ENCODE assay signal across 8 mouse cellular contexts in the genomic region with DNA sequence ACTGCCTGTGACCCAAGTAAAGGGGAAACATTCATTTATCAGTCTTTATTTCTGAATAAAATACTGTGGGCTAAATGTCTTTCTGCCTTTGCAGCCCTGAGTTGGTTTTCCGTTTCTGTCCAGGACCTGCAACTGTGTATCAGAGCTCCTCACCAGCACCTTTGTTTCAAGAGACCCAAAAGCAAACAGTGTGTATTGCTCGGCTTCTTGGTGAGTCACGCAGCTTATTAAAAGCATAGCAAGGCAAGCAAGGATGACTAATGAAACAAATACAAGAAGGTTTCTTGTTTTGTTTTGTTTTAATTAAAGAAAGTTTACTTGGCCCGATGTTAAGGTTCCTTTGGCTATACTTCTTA. TPM values are rescaled to one million over a fixed set of nuclear protein-coding genes. Genes with fewer than 3 reads are reported as not detected.
DNase-seq lines count a peak whose midpoint lies in the region; ATAC-seq and TF ChIP-seq lines count a peak whose summit lies in the region.

Gene Rcbtb2 (plus strand): TSS at position 115 of the 356 bp plus-strand sequence.

- no peak for TF ChIP-seq POLR2A in spleen, adult 2 months (IDR thresholded peaks at IDR 0.05; ENCODE audit: low read depth, low read length)

- H3K9ac ChIP-seq in embryonic facial prominence, embryonic 13.5 days = no peak within 1 kb of the TSS
- no peak within 1 kb of the TSS for H3K9ac ChIP-seq in heart, embryonic 16.5 days (ENCODE audit: low read length)
- H3K9ac ChIP-seq in neural tube, embryonic 12.5 days = no peak within 1 kb of the TSS

- no peak within 1 kb of the TSS for H3K4me2 ChIP-seq in embryonic facial prominence, embryonic 13.5 days
- H3K4me2 ChIP-seq in heart, embryonic 16.5 days (ENCODE audit: low read depth, low read length) = no peak within 1 kb of the TSS
- no peak within 1 kb of the TSS for H3K4me2 ChIP-seq in neural tube, embryonic 12.5 days (replicated peaks)

- H3K4me1 ChIP-seq in spleen, adult 2 months (ENCODE audit: control insufficient read depth, insufficient read depth, insufficient read length) = peaks cover 33% of the 10 kb centered on the region; the same call in 1 of the 2 replicates
- peaks cover 20% of the 10 kb centered on the region for H3K4me1 ChIP-seq in embryonic facial prominence, embryonic 13.5 days
- H3K4me1 ChIP-seq in heart, embryonic 16.5 days (ENCODE audit: control insufficient read depth, insufficient read depth, low read length) = peaks cover 2% of the 10 kb centered on the region; the same call in 1 of the 2 replicates
- H3K4me1 ChIP-seq in neural tube, embryonic 12.5 days = no peaks in the 10 kb centered on the region; the same call in 1 of the 2 replicates

- WGBS in spleen, adult 2 months = 13% methylated on average over 4 of the region's 4 CpGs
- 36% methylated on average over 4 of the region's 4 CpGs for WGBS in embryonic facial prominence, embryonic 13.5 days
- 54% methylated on average over 4 of the region's 4 CpGs for WGBS in heart, embryonic 16.5 days
- 75% methylated on average over 4 of the region's 4 CpGs for WGBS in neural tube, embryonic 12.5 days

- no peak for TF ChIP-seq CTCF in spleen, adult 2 months (IDR thresholded peaks at IDR 0.05; ENCODE audit: extremely low read depth, insufficient read depth, insufficient read length, insufficient replicate concordance)

- no peaks in the 10 kb centered on the region for H3K36me3 ChIP-seq in spleen, adult 2 months (ENCODE audit: control insufficient read depth, insufficient read depth, low read length)
- H3K36me3 ChIP-seq in embryonic facial prominence, embryonic 13.5 days = no peaks in the 10 kb centered on the region
- no peaks in the 10 kb centered on the region for H3K36me3 ChIP-seq in heart, embryonic 16.5 days (ENCODE audit: control insufficient read depth, insufficient read depth)
- no peaks in the 10 kb centered on the region for H3K36me3 ChIP-seq in neural tube, embryonic 12.5 days

- no peaks in the 10 kb centered on the region for H3K27me3 ChIP-seq in spleen, adult 2 months (ENCODE audit: control insufficient read depth, insufficient read depth, low read length)
- H3K27me3 ChIP-seq in embryonic facial prominence, embryonic 13.5 days = no peaks in the 10 kb centered on the region
- H3K27me3 ChIP-seq in heart, embryonic 16.5 days (ENCODE audit: control insufficient read depth, insufficient read depth, low read length) = no peaks in the 10 kb centered on the region
- no peaks in the 10 kb centered on the region for H3K27me3 ChIP-seq in neural tube, embryonic 12.5 days (replicated peaks)

- no peak within 1 kb of the TSS for H3K4me3 ChIP-seq in spleen, adult 2 months (ENCODE audit: extremely low read depth, insufficient read depth, insufficient read length)
- no peak within 1 kb of the TSS for H3K4me3 ChIP-seq in embryonic facial prominence, embryonic 13.5 days
- no peak within 1 kb of the TSS for H3K4me3 ChIP-seq in heart, embryonic 16.5 days (ENCODE audit: low read length)
- H3K4me3 ChIP-seq in neural tube, embryonic 12.5 days = no peak within 1 kb of the TSS

- DNase-seq in spleen, adult 2 months (ENCODE audit: low read depth in 1 of 2, low spot score in 2 of 2) = no peak
- no peak for DNase-seq in spleen, postnatal 14 days (ENCODE audit: low spot score in 2 of 2)
- DNase-seq in left cerebral cortex, postnatal 36 days (ENCODE audit: low spot score in 2 of 2) = no peak
- no peak for DNase-seq in urinary bladder, postnatal 14 days (ENCODE audit: low spot score)
- no peak for DNase-seq in natural killer cell, adult 2 months (ENCODE audit: low spot score in 2 of 2)

- H3K9me3 ChIP-seq in embryonic facial prominence, embryonic 13.5 days = no peaks in the 10 kb centered on the region
- H3K9me3 ChIP-seq in heart, embryonic 16.5 days (replicated peaks; ENCODE audit: control insufficient read depth, low read length) = no peaks in the 10 kb centered on the region
- H3K9me3 ChIP-seq in neural tube, embryonic 12.5 days = no peaks in the 10 kb centered on the region

- no peak for ATAC-seq in embryonic facial prominence, embryonic 13.5 days (ENCODE audit: insufficient number of reproducible peaks, insufficient read depth, low FRiP score, low TSS enrichment, low read depth)
- no peak for ATAC-seq in heart, embryonic 16.5 days (replicated peaks; ENCODE audit: extremely low read depth, insufficient read depth, low FRiP score)
- ATAC-seq in neural tube, embryonic 12.5 days (ENCODE audit: low FRiP score, low read depth) = no peak

- intact Hi-C loops in left cerebral cortex, postnatal 36 days (cut with DNase I) = no loop called here

- H3K27ac ChIP-seq in spleen, adult 2 months (ENCODE audit: insufficient read depth, low read length) = peak within 1 kb of the TSS; percentile 68
- H3K27ac ChIP-seq in embryonic facial prominence, embryonic 13.5 days = peak within 1 kb of the TSS; percentile 34; the same call in 1 of the 2 replicates
- peak within 1 kb of the TSS; percentile 62 for H3K27ac ChIP-seq in heart, embryonic 16.5 days (ENCODE audit: low read length)
- H3K27ac ChIP-seq in neural tube, embryonic 12.5 days = no peak within 1 kb of the TSS

RNA-seq across cellular contexts. Expression of gene Rcbtb2, which starts in this region (rescaled TPM):
- polyA plus RNA-seq in spleen, adult 2 months (2012; rRNA removed) = 14.4 and 17.5 TPM in 2 replicates
- polyA plus RNA-seq in embryonic facial prominence, embryonic 13.5 days (2015; fragmentation: Nextera tagmentation; extraction: Ambion mirVana) = 122 and 131 TPM in 2 replicates
- 62.2 and 77.3 TPM in 2 replicates for polyA plus RNA-seq in heart, embryonic 16.5 days (2015; fragmentation: Nextera tagmentation; extraction: Ambion mirVana)
- 10 to 100 TPM; 18.4 to 22.9 TPM for total RNA-seq in left cerebral cortex, postnatal 36 days (2021)
- 109 and 118 TPM in 2 replicates for polyA plus RNA-seq in neural tube, embryonic 12.5 days (2016; fragmentation: Nextera tagmentation; extraction: Ambion mirVana)
